Mouse (Mus musculus): ENCODE data around the gene Vps52.

Gene Vps52

DNA sequence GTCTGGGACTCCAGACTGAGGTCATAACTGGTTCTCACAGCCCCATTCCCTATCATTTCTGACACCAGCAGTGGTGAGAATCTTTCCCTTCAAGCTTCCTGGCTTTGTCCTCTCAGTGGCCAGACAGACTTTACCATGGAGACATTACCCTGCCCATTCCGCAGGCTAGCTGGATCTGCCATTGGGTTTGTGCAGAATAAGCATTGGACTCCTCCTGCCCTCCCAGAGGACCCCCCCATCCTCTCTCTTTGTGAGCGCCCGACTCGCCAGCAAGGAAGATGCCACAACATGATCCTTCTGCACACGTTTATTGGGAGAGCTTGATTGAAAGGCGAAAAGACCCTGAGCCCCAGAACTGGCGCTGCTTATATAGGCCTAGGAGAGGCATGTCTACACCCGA, 57.8 kb downstream of the Vps52 start:
- no peak for DNase-seq
